Mouse (Mus musculus): Measurements from ENCODE around the gene Trub2. TPM values are rescaled to one million over a fixed set of nuclear protein-coding genes. Genes with fewer than 3 reads are reported as not detected.

Gene Trub2
- polyA plus RNA-seq, 1 experiment, result 12.4 TPM

- Histone ChIP-seq H3K4me1 (ENCODE audit: control insufficient read depth, insufficient read depth, low read length) (peaks cover 23% of the 10 kb centered on the region), H3K27ac (ENCODE audit: control insufficient read depth, insufficient read depth, low read depth, low read length) (no peak within 1 kb of the TSS), H3K36me3 (ENCODE audit: control insufficient read depth, insufficient read depth, low read length) (no peaks in the 10 kb centered on the region), H3K27me3 (ENCODE audit: control insufficient read depth, insufficient read depth, low read length) (no peaks in the 10 kb centered on the region), H3K4me3 (ENCODE audit: control insufficient read depth, low read depth, low read length) (no peak within 1 kb of the TSS)
- TF ChIP-seq POLR2A (IDR thresholded peaks at IDR 0.05; ENCODE audit: control insufficient read depth, low read depth, low read length), result no peak
- no peak for TF ChIP-seq CTCF (IDR thresholded peaks at IDR 0.05; ENCODE audit: control insufficient read depth, insufficient read depth, insufficient replicate concordance, low read depth, low read length)
Measured at GRCm38 (mm10) chr2:29751497-29751896, 36.8 kb downstream of the Trub2 start, which contains the start of gene Gm13420. Gm13420 (minus strand) TSS chr2:29751685.

GRCm38 (mm10) chr2:29748499-29748898 is 39.8 kb downstream of the Trub2 start:
- Histone ChIP-seq H3K27ac (ENCODE audit: control insufficient read depth, insufficient read depth, low read depth, low read length) (no peak overlapping the region), H3K36me3 (ENCODE audit: control insufficient read depth, insufficient read depth, low read length) (no peaks in the 10 kb centered on the region), H3K27me3 (ENCODE audit: control insufficient read depth, insufficient read depth, low read length) (no peaks in the 10 kb centered on the region), H3K4me3 (ENCODE audit: control insufficient read depth, low read depth, low read length) (no peak overlapping the region), H3K4me1 (ENCODE audit: control insufficient read depth, insufficient read depth, low read length) (peaks cover 23% of the 10 kb centered on the region)
- TF ChIP-seq POLR2A (IDR thresholded peaks at IDR 0.05; ENCODE audit: control insufficient read depth, low read depth, low read length), result no peak
- no peak for TF ChIP-seq CTCF (IDR thresholded peaks at IDR 0.05; ENCODE audit: control insufficient read depth, insufficient read depth, insufficient replicate concordance, low read depth, low read length)

- TF ChIP-seq CTCF (IDR thresholded peaks at IDR 0.05; ENCODE audit: control insufficient read depth, insufficient read depth, insufficient replicate concordance, low read depth, low read length) (no peak), POLR2A (IDR thresholded peaks at IDR 0.05; ENCODE audit: control insufficient read depth, low read depth, low read length) (no peak)
- Histone ChIP-seq H3K27me3 (ENCODE audit: control insufficient read depth, insufficient read depth, low read length) (no peaks in the 10 kb centered on the region), H3K4me3 (ENCODE audit: control insufficient read depth, low read depth, low read length) (no peak overlapping the region)
Measured at GRCm38 (mm10) chr2:29747852-29748251, 40.5 kb downstream of the Trub2 start.

GRCm38 (mm10) chr2:29747188-29747782 is 41.0 kb downstream of the Trub2 start:
- H3K4me3 ChIP-seq (ENCODE audit: control insufficient read depth, low read depth, low read length), result peak overlapping the region; percentile 12; the same call in 1 of the 2 replicates
- H3K27ac ChIP-seq (ENCODE audit: control insufficient read depth, insufficient read depth, low read depth, low read length), result no peak overlapping the region
- H3K27me3 ChIP-seq (ENCODE audit: control insufficient read depth, insufficient read depth, low read length), result no peaks in the 10 kb centered on the region
- no peaks in the 10 kb centered on the region for H3K36me3 ChIP-seq (ENCODE audit: control insufficient read depth, insufficient read depth, low read length)
- TF ChIP-seq CTCF (IDR thresholded peaks at IDR 0.05; ENCODE audit: control insufficient read depth, insufficient read depth, insufficient replicate concordance, low read depth, low read length) (no peak), POLR2A (IDR thresholded peaks at IDR 0.05; ENCODE audit: control insufficient read depth, low read depth, low read length) (no peak)
- H3K4me1 ChIP-seq (ENCODE audit: control insufficient read depth, insufficient read depth, low read length), result peaks cover 23% of the 10 kb centered on the region

More at GRCm38 (mm10) chr2:29747852-29748251, 40.5 kb downstream of the Trub2 start:
- H3K36me3 ChIP-seq (ENCODE audit: control insufficient read depth, insufficient read depth, low read length), result no peaks in the 10 kb centered on the region
- H3K4me1 ChIP-seq (ENCODE audit: control insufficient read depth, insufficient read depth, low read length), result peaks cover 23% of the 10 kb centered on the region
- no peak overlapping the region for H3K27ac ChIP-seq (ENCODE audit: control insufficient read depth, insufficient read depth, low read depth, low read length)

GRCm38 (mm10) chr2:29744256-29744655 is 44.0 kb downstream of the Trub2 start:
- Histone ChIP-seq H3K4me3 (ENCODE audit: control insufficient read depth, low read depth, low read length) (no peak overlapping the region), H3K27me3 (ENCODE audit: control insufficient read depth, insufficient read depth, low read length) (no peaks in the 10 kb centered on the region), H3K27ac (ENCODE audit: control insufficient read depth, insufficient read depth, low read depth, low read length) (no peak overlapping the region), H3K36me3 (ENCODE audit: control insufficient read depth, insufficient read depth, low read length) (no peaks in the 10 kb centered on the region), H3K4me1 (ENCODE audit: control insufficient read depth, insufficient read depth, low read length) (peaks cover 7% of the 10 kb centered on the region)
- TF ChIP-seq CTCF (IDR thresholded peaks at IDR 0.05; ENCODE audit: control insufficient read depth, insufficient read depth, insufficient replicate concordance, low read depth, low read length) (no peak), POLR2A (IDR thresholded peaks at IDR 0.05; ENCODE audit: control insufficient read depth, low read depth, low read length) (no peak)

- Histone ChIP-seq H3K27me3 (ENCODE audit: control insufficient read depth, insufficient read depth, low read length) (no peaks in the 10 kb centered on the region), H3K27ac (ENCODE audit: control insufficient read depth, insufficient read depth, low read depth, low read length) (no peak overlapping the region), H3K4me3 (ENCODE audit: control insufficient read depth, low read depth, low read length) (no peak overlapping the region), H3K4me1 (ENCODE audit: control insufficient read depth, insufficient read depth, low read length) (no peaks in the 10 kb centered on the region), H3K36me3 (ENCODE audit: control insufficient read depth, insufficient read depth, low read length) (no peaks in the 10 kb centered on the region; the same call in 1 of the 2 replicates)
- TF ChIP-seq CTCF (IDR thresholded peaks at IDR 0.05; ENCODE audit: control insufficient read depth, insufficient read depth, insufficient replicate concordance, low read depth, low read length), result no peak
- no peak for TF ChIP-seq POLR2A (IDR thresholded peaks at IDR 0.05; ENCODE audit: control insufficient read depth, low read depth, low read length)
Measured at GRCm38 (mm10) chr2:29741207-29741606, 47.1 kb downstream of the Trub2 start.

- H3K36me3 ChIP-seq (ENCODE audit: control insufficient read depth, insufficient read depth, low read length), result no peaks in the 10 kb centered on the region; the same call in 1 of the 2 replicates
- no peak overlapping the region for H3K27ac ChIP-seq (ENCODE audit: control insufficient read depth, insufficient read depth, low read depth, low read length)
- H3K27me3 ChIP-seq (ENCODE audit: control insufficient read depth, insufficient read depth, low read length), result no peaks in the 10 kb centered on the region
- H3K4me3 ChIP-seq (ENCODE audit: control insufficient read depth, low read depth, low read length), result no peak overlapping the region
- no peaks in the 10 kb centered on the region for H3K4me1 ChIP-seq (ENCODE audit: control insufficient read depth, insufficient read depth, low read length)
- TF ChIP-seq CTCF (IDR thresholded peaks at IDR 0.05; ENCODE audit: control insufficient read depth, insufficient read depth, insufficient replicate concordance, low read depth, low read length) (no peak), POLR2A (IDR thresholded peaks at IDR 0.05; ENCODE audit: control insufficient read depth, low read depth, low read length) (no peak)
Measured at GRCm38 (mm10) chr2:29739368-29739767, 48.9 kb downstream of the Trub2 start.

Measured in testis, adult 2 months (tissue).